Mouse (Mus musculus): ENCODE results near the gene Gpr62.

Gpr62 gene

DNA sequence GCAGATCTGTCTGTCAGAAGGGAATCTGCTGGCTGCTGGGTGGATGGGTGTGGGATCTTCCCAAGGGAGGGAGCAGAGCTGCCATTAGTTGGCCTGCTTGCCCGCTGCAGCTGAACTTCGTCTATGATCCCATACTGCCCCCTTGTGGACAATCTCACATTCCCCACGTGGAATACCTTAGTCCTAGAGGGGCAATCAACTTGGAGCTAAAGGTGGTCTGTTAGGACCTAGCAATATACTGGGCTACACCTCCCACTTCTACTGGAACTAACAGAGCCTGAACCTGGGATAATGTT is 43.9 kb downstream of the Gpr62 start:
- DNase-seq (ENCODE audit: low spot score in 2 of 2) = peak; percentile 74 to 82

DNA sequence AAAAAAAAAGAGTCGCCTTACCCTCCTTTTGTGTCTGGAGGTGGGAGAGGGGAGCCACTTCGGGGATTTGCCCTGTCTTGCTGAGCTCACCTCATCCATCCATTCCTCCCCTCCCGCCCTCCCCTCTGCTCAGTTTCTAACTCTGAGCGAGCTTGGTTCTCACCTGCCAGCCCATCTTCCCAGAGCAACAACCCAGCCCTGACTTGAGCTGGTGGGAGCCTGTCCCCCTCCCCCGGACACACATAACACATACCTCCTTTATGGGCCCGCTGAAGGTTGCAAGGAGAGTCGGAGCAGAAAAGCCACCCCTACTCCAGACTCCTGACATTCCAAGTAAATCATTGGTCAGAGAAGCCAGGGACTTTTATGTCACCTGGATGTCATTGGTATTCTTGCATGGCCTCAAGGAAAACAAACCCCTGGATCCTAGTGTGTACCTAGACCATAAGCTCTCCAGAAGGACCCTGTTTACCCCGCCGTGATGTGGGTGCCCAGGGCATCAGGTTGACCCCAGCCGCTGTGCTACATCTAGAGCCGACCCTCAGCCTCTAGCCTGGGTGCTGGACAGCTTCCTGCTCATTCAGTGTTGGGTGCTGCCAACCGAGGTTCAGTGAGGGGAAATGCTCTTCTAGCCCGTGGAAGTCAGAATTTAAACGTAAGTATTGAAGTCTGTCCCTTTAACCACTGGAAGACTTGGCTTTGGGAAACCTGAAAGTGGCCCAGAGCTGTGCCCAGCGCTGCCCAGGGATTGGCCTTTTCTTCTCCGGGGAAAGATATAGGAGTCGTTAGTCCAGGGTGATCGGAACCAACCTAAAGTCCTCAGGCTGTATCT is 44.5 kb downstream of the Gpr62 start:
- DNase-seq (ENCODE audit: low spot score in 2 of 2) = no peak

DNA sequence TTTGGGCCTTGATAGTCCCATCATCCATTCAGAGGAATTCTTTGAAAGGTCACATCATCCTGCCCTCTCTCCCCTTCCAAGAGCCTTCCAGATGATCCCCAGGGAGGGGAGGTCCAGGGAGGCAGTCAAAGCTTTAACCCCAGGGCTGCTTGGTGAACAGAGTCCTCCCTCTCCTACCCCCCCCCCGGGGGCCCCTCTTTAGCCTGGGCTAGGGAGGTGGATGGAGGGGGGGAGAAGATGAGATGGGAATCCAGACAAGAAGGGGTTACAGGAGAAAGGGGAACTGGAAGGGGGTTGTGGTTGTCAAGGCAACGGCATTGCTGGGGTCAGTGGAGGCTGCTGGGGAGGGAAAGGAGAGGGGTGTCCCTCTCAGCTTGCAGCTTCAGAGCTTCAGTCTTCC is 45.1 kb downstream of the Gpr62 start:
- no peak for DNase-seq (ENCODE audit: low spot score in 2 of 2)

DNA sequence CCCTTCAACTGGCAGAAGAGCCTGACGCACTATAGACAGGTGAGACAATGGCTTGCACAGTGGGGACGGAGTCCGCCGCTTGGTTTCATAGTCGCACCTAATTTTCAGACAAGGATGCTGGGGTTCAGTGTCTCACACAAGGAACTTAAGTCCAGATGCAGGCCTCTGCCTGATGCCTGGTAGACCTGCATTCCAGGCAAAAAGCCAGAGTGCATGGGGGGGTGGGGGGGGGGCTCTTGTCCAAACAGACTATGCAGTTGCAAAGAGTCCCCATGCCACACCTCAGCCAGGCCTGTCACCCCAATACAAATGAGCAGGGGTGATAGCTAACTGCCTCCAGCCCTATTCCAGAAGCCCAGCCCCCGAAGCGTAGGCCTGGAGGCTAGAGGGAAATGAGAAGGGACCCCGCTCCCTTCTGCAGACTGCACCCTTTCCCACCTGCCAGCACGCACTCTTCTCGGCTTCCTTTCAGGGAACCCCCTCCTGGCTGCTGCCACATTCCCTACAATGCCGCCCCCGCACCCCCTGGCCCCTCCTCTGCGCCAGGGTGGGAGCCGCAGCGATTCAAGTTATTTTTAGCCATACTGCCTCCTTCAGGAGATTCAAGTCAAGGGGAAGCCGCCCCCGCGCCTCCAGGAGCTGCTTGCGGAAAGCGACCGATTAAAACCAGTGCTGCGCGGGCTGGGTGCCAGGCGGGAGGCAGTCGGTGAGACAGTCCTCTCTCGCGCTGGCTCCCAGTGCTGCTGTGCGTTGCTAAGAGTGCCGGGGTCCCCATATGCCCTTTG is 47.7 kb downstream of the Gpr62 start:
- peak; percentile 77 to 90 for DNase-seq (ENCODE audit: low spot score in 2 of 2)

DNA sequence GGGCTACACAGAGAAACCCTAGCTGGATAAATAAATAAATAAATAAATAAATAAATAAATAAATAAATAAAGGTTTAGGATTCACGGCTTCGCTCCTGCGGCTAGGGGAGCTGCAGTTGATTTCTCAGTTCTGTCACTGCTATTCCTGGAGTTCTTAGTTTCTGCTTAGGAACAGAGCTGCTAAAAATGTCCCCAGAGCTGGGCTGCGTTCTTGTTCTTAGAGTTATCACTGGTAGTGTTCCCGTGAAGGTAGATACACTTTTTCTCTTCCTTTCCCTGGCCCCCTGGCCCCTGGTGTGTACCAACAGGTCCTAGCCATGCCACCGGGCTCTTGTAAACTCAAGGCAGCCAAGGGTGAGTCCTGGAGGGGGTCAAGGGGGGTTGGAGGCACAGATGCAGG is 48.9 kb downstream of the Gpr62 start:
- no peak for DNase-seq (ENCODE audit: low spot score in 2 of 2)
